Mouse (Mus musculus): Measurements from ENCODE around the gene Mmp14.

DNA sequence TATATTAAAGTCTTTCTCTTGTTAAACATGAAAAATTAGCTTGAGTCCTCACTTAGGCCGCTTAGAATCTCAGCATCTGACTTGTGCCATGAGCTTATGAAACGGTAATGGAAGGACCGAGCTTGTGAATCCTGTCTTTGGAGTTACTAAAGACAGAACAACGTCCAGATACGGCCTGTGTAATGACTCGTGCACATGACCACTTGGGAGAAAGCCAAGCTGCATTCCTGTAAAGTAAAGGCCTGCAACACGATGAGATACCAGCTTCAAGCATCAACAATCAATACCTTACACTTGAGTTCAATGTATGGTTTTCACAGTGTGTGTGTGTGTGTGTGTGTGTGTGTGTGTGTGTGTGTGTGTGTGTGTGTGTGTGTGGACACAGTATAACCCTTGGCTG is 34.7 kb upstream of the Mmp14 start:
- TF ChIP-seq EP300 (IDR thresholded peaks at IDR 0.05; ENCODE audit: insufficient read depth, low read depth, low read length) (no peak), POLR2A (IDR thresholded peaks at IDR 0.05; ENCODE audit: insufficient read depth, low read depth, low read length) (no peak), CTCF (IDR thresholded peaks at IDR 0.05) (no peak)

All from heart, adult 2 months (tissue).